Mouse (Mus musculus) megakaryocyte, embryonic 14.5 days (primary cell): Measurements from ENCODE around the gene Ahdc1.

Experiments used
- FLI1 ChIP-seq: IDR thresholded peaks from 2 replicates; pipeline ENCODE4 v1.6.1; 2012; ENCODE audit warnings: low read length, inconsistent platforms, mixed read lengths
- GATA1 ChIP-seq: IDR thresholded peaks from 3 replicates; pipeline ENCODE4 v1.6.1; 2012; ENCODE audit warnings: mixed read lengths, low read length, inconsistent platforms, borderline replicate concordance

DNA sequence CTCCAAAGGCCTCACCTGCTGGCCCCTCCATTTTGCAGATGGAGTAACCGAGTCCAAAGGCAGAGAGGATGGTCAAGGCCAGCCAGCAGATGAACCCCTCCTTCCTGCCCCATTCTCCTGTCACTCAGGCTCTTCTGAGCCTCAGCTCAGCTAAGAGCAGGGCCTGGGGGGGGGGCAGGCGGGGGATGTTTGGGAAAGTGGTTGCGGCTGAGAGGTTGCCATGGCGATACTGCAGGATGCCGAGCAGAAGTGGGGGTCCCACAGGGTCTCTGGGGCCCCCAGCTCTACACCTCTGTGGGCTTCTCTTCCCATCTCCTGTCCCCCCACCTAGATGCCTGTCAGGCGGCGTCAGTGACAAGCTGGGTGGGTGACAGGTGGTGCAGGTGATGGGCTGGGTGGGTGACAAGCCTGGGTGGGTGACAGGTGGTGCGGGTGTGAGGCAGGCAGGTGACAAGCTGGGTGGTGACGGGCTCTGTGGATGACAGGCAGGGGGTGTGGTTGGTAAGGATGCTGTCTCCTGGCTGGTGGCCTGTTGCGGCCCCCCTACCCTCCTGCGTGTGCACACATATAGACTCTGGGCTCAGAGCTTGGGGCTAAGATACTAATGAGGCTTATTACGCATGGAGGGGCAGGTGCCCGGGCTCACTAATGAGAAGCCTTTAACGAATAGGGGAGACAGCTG is 12.0 kb downstream of the Ahdc1 start:
- TF ChIP-seq GATA1: no peak
- no peak for TF ChIP-seq FLI1
